Mouse (Mus musculus): ENCODE results near the gene Erf. TPM values are rescaled to one million over a fixed set of nuclear protein-coding genes. Genes with fewer than 3 reads are reported as not detected.
"Not testable (repeated sequence)": the region's sequence is repeated elsewhere in the genome, so short reads cannot be mapped to it uniquely, and the experiment has no call there.

Erf gene
- polyA plus RNA-seq, 2 experiments from 2014 or later: 0.22 to 0.42 TPM

DNA sequence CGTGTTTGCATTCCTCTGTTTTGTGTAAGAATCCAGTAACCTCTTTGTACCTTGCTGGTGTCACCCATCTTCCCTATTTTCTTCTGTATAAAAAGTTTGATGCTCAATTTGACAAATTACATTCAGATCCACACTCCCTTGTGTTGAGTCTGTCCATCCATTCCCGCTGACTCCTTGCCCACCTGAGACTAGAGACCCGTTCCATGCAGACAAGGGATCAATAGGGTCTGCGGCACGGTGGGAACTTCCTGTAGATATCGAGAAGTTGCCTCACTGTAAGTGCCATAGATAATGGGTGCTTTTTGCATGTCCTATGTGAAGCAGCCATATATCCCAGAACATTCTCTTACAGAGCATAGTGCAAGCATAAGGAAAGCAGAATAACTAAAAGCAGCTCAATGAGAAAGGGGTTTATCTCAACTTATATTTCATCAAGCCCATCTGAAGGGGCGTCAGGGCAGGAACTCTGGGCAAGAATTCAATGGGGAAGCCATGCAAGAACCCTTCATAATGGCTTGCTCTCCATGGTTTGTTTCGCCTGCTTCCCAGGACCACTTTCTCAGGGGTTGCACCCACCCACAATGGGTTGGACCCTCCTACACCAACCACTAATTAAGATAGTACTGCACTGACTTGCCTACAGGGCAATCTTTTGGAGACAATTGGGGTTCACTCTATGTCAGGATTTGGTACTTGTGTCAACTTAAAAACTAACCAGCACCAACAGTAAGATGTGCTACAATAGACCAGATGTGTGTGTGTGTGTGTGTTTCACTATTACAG, 15.8 kb upstream of the Erf start:
- ATAC-seq: no peak

DNA sequence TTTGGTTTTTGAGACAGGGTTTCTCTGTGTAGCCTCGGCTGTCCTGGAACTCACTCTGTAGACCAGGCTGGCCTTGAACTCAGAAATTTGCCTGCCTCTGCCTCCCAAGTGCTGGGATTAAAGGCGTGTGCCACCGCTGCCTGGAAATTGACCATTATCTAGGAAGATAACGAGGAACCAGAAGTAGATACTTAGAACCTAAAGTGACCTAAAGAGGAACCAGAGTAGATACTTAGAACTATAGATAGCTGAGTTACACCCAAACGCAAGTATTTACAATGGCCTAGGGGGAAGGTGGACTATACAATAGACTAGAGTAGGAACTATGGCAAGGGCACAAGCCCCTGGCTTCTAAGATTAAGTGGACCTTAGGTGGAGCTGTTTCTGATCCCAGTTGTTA, 15.2 kb upstream of the Erf start:
- not testable (repeated sequence) for ATAC-seq

DNA sequence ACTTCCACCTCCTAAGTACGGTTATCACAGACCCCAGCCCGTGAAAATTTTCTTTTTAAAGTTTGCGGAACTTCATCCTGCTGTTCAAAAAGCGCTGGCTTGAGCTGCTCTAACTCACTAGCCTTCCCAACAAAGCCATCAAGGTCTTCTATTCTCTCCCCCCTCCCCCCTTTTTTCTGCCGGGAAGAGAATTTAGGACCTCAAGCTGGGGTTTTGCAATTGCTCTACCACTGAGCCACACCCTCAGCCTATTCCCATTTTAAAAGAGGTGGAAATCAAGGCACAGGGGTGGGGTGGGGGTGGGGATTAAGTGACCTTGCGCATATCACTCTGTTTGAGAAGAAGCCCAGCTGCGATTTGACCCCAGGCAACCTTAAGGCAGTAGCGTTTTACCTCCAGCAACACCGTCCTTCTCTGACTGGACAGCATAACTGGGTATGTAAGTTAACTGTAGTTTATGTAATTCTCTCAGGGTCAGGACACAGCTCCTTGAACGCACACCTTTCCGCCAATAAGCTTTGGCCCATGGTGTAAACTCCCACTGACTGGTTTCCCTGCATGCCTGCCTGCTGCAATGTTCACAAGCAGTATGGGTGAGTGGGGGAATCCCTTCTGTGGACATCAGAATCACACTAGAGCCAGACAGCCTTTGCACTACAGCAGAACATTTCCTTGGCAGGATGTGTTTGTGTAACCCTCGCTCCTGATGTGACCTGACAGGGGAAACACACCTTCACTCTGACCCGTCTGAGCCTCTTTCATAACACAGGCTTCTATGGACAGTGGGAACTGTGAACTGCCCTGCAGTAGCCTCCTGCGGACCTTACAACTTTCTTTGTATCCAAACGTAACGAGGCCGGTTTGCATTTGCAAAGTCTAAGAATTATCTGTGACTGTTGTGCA, 13.7 kb upstream of the Erf start:
- ATAC-seq: no peak

DNA sequence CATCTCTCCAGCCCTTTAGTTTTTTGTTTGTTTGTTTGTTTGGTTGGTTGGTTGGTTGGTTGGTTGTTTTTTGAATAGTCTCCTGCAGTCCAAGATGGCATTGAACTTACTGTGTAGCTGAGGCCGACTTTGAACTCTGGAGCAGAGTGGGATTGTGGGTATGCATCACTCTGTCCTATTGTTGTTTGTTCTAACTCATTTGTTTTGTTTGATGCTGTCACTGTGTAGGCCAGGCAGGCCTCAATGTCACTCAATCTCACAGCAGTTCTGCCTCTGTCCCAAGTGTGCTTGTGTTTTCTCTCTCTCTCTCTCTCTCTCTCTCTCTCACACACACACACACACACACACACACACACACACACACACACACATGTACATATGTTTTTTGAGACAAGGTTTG, 11.3 kb upstream of the Erf start:
- ATAC-seq: no peak

DNA sequence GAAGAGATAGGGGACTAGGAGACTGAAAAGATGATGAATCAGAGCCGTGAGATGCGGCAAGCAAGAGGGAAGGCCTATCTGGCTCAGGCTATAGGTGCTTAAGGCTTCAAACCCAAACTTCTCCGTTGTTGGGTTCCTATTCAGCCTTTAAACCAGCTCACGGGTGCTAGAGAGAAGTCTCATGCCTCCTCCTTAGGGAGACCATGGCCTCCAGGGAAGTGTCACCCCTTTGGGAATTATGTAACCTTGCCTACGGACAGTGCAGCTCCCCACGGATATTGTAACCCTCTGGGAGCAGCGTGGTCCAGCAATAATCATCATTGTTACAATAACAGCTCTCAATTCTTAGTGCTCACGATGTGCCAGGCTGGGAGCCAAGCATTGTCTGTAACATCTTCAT, 1.3 kb upstream of the Erf start:
- ATAC-seq: no peak

DNA sequence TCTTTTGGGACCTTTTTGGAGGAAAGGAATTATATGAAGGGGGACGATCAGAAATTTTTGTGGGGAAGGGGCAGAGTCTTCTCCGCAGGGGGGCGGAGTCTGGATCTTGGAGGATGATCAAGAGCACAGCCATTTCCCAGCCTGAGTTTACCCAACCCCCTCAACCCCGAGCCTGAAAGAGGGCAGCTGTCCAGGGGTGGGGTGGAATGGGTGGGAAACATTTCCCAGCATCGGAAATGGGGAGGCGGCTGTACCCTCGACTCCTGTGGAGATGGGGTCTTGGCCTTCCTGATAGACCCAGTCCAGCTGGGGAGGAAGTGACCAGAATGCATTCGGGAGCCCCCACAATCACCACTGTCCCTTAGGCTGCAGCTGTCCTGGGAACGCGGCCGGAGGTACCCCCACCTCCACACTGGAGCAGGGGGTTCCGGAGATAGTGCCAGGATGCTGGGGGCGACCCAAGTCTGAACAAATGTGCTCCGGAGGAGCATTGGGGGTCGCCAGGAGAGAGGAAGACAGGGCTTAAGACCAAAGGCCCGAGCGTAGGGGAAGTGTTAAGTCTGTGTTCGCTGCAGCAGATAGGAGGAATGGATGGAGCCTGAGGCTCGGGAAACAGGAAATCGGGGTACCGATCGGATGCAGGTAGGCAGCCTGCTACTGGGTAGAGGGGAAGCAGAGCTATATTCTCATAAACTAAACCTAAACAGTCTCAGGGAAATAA, 670 bp upstream of the Erf start:
- ATAC-seq: no peak

DNA sequence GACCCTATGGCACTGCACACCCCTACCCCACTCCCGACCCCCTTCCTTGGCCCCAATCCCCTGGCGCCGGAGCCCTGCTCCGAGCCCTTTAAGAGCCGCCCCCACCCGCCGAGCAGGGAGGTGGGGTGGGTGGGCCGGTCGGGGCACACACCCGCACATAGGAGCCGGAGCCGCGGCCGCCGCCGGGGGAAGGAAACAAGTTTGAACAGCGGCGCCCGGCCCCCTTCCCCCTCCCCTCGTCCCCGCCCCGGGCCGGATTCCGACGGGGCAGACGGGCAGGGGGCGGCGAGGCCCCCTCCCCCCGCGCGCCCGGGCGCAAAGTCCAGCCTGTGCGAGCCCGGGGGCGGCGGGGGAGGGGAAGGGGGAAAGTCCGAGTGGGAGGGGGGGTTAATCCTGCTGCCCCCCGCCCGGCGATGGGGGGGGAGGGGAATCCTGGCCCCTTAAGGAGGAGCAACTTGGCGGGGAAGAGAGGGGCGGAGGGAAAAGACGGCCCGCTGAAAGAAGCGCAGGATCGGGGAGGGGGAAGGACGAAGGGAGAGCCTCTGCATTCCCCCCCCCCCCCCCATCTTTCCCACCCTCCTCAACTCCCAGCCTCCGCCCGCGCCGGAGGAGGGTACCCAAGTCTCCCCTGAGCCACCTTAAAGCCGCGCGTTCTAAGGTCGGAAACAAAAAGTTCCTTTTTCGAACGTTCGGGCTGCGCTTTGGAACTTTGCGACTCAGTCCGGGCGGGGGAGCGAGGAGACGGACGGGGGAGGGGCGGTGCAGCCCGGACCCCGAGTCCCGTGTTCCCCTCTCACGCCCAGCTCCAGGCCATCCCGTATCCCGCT, 1.0 kb downstream of the Erf start:
- peak; percentile 51 for ATAC-seq

DNA sequence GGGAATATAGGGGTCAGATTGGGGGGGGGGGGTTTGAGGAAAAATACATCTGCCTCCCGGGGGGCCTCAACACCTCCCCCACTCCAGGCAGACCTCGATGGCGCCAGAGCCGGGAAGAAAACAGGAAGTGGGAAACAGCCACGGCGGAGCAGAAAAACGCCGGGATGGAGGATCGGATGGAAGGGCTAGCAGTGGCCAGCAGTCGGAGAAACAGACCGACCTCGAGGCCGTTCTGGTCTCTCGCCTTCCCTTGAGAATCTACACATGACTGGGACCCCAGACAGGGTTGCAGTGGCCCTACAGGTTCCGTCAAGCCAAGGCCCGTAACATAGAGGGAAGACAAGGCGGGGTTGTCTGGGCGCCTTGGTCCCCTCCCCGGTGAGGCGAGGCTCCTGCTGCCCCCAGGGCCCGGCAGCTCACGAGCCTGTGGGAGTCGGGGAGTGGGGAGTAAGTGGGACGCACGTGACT, 1.7 kb downstream of the Erf start:
- no peak for ATAC-seq

DNA sequence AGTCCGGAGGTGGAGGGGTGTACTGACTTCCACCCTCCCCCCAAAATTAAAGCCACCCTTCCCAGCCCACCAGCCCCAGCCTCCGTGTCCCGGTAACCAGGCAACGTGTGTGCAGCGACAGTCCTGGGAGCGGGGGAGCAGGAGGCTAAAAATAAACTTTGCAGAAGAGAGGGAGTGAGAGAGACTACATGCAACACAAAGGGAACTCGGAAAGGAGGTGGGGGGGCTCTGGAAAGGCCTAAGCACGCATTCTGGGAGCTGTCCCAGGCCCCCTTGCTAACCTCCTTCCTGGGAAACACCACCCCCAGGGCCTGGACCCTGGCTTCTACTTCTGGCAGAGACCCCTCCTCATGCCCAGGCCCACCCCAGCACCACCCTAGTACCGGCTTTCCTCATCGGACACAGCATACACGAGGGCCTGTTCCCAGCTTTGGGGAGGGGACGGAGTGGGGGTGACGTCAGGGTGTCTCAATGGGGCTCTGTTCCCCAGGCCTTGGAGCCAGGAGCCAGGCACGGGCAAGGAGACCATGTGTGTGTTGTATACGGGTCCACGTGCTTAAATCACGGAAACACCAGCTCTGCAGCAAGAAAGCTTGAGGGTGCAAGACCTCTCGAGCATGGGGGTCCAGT, 2.4 kb downstream of the Erf start:
- ATAC-seq: no peak

DNA sequence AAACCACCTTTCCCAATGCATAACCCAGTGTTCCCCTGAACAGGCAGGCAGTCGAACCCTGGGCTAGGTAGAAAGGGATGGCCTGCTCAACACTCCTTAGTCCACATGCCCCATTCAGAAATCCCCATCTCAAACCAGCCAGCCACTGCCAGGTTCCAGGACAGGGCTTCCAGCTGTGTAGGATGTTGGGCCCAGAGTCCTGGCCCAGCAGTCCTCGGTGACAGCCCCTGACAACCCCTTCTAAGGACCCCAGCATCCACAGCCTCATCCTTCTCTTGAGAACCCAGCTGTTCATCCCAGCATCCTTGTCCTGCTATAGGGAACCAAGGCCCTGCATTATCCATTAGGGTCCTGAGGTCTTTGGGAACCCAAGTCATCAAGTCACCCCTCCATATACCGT, 3.1 kb downstream of the Erf start:
- ATAC-seq: no peak

DNA sequence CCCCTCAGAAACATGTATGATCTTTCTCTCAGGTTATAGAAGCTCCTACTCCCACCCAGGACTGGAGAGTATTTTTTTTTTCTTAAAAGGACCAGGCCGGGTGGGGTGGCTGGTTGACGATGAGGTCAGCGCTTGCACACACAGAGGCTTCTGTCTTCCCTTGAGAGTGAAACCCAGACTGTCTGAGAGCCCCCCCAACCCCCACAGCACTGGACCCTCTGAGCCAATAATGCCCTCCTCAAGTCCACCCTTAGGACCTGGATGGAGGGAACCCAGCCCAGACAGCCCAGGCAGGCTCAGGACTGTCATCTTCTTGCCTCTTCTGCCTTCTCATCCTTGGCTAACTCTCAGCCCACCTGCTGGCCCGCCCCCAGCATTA, 3.8 kb downstream of the Erf start:
- no peak for ATAC-seq

DNA sequence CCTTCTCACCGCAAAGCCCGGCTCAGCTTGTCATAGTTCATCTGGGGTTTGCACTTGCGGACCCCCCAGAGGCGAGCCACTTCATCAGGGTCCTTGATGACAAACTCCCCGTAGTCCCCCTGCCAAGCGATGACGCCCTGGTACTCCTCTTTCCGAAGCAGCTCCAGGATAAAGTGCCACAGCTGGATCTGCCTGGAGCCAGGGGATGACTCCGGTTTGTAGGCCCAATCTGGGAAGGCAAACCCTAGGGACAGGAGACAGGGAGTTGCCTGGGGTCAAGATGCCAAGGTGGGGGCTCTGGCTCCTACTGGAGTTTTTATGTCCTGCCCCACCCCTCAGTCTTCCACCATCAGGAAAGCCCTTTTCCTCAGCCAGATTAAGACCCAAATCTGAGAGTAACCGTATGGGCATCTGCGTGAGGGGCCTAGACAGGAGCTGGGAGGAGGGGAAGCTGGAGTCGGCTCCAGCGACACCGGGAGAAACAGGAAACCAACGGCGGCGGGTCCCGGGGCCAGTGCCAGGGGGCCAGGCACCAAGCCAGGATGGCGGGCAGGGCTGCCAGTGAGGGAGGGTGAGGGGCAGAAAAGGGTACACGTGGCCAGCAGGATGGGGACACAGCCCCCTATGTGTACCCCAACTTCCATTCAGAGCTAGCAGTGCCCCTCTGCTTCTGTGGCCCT, 4.3 kb downstream of the Erf start:
- no peak for ATAC-seq

DNA sequence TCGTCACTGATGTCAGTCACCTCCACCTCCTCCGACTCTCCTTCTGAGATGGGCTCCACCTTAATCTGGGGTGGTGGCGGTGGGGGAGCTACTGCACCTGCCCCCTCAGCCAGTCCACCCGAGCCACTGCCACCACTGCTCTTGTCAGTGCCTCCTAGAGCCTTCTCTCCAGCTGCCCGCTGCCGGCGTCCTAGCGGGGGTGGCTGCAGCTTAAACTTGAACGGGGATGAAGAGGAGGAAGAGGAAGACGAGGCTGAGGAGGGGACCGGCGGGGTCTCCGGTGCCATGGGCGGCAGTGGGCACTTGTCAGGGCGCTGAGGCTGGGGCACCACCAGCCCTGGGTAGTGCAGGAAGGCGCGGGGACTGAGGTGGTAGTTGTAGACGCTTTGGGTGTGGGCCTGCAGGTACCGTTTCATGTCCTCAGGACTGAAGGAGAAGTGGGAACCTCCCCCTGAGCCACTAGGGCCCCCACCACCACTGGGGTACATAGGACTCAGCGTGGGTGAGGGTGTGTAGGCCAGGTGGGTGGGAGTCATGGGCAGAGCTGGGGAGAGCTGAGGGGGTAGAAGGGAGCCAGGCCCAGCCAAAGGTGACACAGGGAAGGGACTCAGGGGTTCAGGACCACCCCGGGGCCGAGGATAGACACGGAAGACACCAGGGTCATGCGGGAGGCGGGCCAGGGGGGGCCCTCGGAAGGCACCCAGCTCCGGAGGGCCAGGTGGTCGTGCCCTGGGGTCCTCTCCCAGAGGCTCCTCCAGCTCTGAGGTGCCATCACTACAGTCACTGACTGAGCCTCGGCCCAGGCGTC, 5.8 kb downstream of the Erf start:
- no peak for ATAC-seq

DNA sequence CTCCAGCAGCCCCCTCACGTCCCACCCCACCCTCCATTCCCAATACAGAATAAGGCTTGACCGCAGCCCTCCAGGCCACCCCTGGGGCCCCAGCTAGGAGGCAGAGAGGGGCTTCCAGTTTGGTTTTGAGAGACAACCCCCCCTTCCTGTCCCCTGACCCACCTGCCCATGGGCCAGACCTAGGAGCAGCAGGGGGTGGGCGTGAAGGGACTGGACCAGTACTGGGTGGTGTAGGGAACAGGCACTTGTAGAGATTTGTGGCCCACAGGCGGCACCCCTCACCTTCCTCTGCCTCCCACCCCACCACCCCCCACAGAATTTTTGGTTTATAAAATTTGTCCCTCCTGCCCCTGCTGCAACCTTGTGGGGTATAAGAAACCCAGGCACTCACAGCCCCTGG, 7.2 kb downstream of the Erf start:
- ATAC-seq: no peak

DNA sequence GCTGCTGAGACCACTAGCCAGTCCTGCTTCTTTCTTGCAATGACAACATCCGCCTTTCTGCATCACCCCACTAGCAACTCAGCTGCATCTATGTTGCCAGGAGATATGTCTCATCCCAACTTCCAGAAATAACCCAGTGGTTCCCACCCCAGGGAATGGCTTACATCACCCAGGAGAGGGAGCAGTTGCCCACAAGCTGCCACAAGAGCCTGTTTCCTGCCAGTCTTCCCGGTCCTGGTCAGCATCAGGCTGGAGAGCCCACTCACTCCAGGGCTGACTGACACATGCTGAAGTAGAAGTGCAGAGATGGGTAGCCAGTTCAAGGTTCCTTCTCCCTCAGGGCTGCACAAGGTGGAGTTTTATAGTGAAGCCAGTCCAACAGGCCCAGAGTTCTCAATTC, 9.5 kb downstream of the Erf start:
- ATAC-seq: no peak

DNA sequence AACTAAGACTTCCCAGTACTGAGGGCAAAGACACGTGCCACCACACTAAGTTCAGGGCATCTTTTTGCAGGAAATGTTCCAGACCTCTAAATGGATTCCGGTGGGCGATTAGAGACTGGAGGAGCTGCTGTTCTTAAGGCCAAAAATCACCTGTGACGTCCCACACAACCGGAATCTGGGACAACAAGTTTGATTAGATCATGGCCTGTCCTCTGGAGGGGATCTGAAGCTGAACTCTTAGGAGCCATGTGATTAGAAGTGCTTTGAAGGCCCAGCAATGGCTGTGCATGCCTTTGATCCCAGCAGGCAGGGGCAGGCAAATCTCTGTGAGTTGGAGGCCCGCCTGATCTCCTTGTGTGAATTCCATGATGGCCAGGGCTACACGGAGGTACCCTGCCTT, 9.9 kb downstream of the Erf start:
- ATAC-seq: no peak

DNA sequence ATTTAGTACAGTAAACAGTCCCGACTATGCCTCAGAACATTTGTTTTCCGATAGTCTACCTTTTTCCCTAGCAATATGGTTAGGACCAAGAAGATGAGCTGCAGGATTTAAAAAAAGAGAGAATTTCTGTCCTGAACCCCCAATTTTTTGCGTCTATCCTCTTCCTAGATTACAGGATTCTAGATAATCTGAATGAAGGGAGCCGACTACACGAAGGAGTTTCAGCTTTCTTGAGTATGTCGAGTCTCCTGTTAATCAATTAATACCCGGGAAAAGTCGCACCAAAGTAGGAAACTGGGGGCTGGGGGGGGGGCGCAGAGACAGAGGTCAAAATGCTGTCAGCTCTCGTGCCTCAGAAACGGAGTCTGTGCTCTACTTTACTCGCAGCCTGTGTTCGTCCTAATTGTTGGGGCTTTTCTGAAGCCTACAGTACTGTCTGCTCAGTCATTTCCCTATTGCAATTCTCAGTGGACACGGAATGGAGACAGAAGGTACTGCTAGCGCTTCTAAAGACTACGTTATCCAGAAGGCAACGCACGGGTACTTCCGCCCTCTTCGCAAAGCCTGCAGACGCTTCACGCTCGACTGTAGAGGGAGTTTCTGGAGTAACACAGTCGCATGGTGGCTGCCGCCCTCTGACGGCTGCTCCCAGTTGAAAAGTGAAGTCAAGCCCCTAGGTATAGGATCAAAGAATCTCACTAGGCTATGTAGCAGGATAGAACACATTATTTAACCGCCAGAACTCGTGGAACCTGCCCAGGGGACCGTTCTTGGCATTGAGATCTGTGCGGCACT, 11.5 kb downstream of the Erf start:
- peak; percentile 71 for ATAC-seq

DNA sequence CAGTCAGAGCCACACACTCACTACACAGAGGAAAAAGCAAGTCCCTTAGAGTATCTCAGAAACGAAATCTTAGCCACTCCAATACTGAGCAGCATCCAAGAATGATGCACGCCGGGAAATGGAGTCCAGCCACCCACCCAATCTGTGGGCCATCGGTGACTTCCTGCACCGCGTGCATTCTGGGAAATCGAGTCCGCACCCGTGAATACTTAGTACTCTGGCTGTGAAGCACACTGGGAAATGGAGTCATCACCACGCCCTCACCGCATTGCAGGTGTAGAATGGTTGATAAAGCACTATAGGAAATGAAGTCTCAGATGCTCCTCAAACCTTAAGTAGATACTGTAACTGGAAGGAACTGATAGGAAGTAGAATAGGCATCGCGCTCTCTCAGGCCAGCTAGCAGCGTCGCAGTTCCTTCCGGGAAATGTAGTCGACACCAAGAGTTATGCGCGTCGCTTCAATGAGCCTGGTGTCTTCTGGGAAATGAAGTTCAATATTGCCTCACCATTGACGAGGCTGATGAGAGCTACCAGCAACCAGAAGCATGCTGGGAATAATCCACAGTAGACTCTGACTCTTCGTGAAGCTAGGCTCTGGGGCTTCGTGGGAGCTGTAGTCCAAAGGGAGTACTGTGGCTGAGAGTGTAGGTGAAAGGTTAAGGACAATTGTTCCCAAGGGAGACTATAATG, 12.4 kb downstream of the Erf start:
- peak; percentile 76 for ATAC-seq
